Mouse (Mus musculus) CD8-positive naive resting alpha-beta T cell, adult 57 days (primary cell): ENCODE data around the gene Arl13b. TPM values are rescaled to one million over a fixed set of nuclear protein-coding genes. Genes with fewer than 3 reads are reported as not detected.

Experiments
- total RNA-seq: library from RNA; stranded (reverse); gene quantifications from one replicate; pipeline ENCODE4 v1.2.4, GENCODE M21; 2023

Gene Arl13b
- total RNA-seq = 16.8 TPM

DNA sequence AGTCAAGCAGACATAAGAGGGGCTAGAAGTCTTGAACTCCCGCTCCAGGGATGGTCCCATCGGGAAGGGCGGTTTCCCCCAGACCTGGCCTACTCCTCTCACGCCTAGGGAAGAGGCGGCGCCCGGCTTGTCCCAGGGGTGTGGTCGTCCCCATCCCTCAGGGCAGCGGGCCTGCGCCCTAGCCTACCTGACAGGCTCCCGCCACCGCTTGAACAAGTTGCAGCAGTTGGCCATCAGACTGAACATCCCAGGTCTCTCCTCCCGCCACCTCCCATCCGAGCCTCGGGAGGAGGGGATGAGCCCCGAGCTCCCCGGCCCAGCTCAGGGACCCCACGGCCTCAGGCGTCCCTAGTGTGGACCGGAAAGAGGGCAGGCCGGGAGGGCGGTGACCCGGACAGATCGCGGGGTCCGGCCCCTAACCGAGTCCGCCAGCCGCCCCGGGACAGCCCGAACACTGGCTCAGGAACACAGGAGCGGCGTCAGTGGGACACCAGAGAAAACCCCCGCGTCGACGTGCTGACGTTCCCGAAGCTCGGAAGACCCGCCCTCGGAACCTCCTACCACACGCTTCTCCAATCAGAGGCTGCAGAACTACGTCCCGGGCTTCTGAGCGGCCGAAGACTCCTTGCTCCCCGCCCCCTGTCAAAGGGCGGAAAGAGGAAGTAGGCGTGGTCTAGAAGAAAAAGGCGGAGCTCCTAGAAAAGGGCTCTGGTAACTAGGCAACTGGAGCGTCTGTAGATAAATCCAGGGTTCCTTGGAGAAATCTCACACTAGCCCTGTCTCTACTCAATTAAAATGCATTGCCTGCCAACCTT is at the start of gene Arl13b:
TSS of gene Arl13b (minus strand) at position 543 of the 815 bp plus-strand sequence.

GRCm38 (mm10) chr16:62854191-62855068 is 7.6 kb upstream of the Arl13b start, which contains the start of gene Pros1:
Gene Pros1 (plus strand): TSS chr16:62854307.

DNA sequence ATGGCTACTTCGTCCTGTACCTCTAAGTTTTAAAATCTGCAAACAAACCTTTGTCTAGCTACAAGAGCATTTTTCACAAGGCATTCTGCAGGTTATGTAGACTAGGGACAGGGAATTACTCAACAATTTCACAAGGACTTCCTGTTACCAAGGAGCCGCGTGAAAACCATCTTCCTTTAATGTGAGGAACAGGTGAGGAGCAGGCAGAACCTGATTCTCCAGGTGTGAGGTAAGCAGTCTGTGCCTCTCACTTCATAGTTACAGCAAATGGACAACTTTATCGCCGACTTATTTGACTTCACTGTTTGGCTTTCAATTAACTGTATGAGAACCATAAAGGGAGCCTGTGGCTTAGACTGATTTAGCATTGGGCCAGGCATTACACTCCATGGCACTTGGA is 32.3 kb downstream of the Arl13b start, which contains the start of gene Stx19:
TSS of gene Stx19 (plus strand) at position 186 of the 400 bp plus-strand sequence.

DNA sequence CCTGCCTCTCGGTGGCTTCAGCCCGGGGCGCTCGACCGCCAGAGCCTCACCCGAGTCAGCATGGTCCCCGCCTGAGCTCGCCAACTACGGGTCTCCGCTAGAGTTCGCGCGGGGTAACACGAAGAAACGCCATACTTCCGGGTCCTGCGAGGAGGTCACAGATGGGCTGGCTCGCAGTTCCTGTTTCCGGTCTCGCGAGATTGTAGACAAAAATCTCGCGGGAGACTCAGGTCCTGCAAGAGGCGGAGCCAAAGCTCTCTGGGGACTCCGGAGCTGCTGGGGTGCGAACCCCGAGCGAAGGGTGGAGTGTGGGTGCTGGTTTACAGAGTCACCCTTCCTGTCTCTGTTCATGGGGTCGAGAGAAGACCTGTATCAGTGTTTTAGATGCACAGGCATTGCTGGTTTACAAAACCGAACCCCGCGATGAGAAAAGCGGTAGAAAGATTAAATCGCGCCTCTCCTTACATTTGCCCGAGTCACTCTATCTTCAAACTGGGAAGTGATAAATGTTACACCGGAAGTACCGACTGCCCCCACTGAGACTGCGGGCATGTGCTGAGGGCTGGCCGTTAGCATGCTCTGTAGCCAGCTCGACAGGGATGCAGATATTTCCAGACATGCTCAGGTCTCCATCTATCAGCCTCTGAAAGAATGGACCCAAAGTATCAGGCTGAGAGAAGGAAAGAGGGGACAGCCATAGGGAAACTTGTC is 60.1 kb downstream of the Arl13b start, which contains the start of gene Nsun3:
TSS of gene Nsun3 (minus strand) at position 198 of the 711 bp plus-strand sequence.

Other genes with a start within 250 kb of the Arl13b start
- 14.5 TPM for gene Nsun3, start 60.2 kb downstream of the Arl13b start, total RNA-seq
- gene Stx19, start 32.4 kb downstream of the Arl13b start, total RNA-seq = not detected
- gene Pros1, start 7.3 kb upstream of the Arl13b start, total RNA-seq = not detected